ENCODE assay signal across 9 mouse cellular contexts in the genomic region with DNA sequence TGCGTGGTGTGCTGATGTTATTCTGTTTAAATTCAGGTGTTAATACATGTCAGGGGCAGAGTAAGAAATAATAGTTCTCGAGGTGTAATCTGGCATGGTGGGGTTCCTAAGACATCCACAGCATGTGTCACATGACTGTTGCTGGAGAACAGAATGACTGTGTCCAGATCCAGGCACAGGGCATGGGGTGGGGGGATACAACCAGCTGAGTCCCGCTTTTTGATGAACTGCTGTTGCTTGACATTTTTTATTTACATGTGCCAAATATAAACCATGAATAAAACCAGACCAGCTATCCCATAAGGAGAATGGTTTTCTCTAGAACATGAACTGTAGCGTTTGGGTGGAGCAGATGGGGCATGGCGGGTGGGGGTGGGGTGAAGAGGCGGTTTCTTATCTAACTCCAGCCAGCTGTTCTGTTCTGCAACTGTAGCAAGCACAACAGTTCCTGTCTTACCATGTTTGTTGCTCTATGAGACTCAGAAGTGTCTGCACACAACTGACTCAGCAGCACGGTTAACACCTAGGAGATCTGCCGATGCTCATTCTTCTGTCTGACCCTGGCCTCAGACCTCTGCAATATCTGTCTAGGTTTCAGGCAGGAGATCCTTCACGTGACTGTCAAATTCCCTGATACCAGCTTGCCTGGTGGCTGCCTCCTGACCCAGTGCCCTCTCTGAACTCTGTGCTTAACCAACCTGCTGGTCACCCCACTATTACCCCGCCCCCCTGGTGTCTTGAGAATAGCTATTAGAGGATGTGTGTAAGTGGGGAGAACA. TPM values are rescaled to one million over a fixed set of nuclear protein-coding genes. Genes with fewer than 3 reads are reported as not detected.
DNase-seq lines count a peak whose midpoint lies in the region; ATAC-seq lines count a peak whose summit lies in the region.
"Had no signal": no experiment of that assay in that cellular context is flagged by ENCODE, and none has a peak within 500 bp of the region (broad histone marks: within the 10 kb centered on the region; RNA-seq: fewer than 3 reads in every experiment).

No protein-coding gene starts in this region.

- no peak overlapping the region for H3K27ac ChIP-seq in midbrain, embryonic 12.5 days (replicated peaks)
- no peak overlapping the region for H3K27ac ChIP-seq in midbrain, embryonic 10.5 days (replicated peaks)
- peak overlapping the region; percentile 99 for H3K27ac ChIP-seq in liver, embryonic 11.5 days (ENCODE audit: low read depth, low read length)
- H3K27ac ChIP-seq in hindbrain, embryonic 11.5 days (ENCODE audit: low read depth, low read length) = no peak overlapping the region

- DNase-seq in midbrain, embryonic 10.5 days (ENCODE audit: low spot score) = no peak
- DNase-seq in liver, embryonic 11.5 days (ENCODE audit: low spot score) = peak; percentile 68
- DNase-seq in thymus, postnatal 25 days = peak; percentile 58
- no peak for DNase-seq in retina, postnatal 1 day
- DNase-seq in hindbrain, embryonic 11.5 days (ENCODE audit: low spot score) = no peak
- DNase-seq: adrenal gland, adult 2 months; gastrocnemius, postnatal 36 days had no signal

- no peaks in the 10 kb centered on the region for H3K9me3 ChIP-seq in midbrain, embryonic 12.5 days
- no peaks in the 10 kb centered on the region for H3K9me3 ChIP-seq in midbrain, embryonic 10.5 days (replicated peaks)
- H3K9me3 ChIP-seq in liver, embryonic 11.5 days (ENCODE audit: control insufficient read depth, low read length) = no peaks in the 10 kb centered on the region
- H3K9me3 ChIP-seq in hindbrain, embryonic 11.5 days (ENCODE audit: control insufficient read depth, low read length) = no peaks in the 10 kb centered on the region

- H3K4me2 ChIP-seq in midbrain, embryonic 12.5 days (replicated peaks) = no peak overlapping the region
- H3K4me2 ChIP-seq in liver, embryonic 11.5 days = peak overlapping the region; percentile 62
- no peak overlapping the region for H3K4me2 ChIP-seq in hindbrain, embryonic 11.5 days (replicated peaks; ENCODE audit: low read depth, low read length)

- 73% methylated on average over 10 of the region's 10 CpGs for WGBS in midbrain, embryonic 12.5 days
- 68% methylated on average over 10 of the region's 10 CpGs for WGBS in midbrain, embryonic 10.5 days
- 16% methylated on average over 10 of the region's 10 CpGs for WGBS in liver, embryonic 11.5 days
- 57% methylated on average over 10 of the region's 10 CpGs for WGBS in hindbrain, embryonic 11.5 days

- H3K4me3 ChIP-seq in midbrain, embryonic 12.5 days = no peak overlapping the region
- H3K4me3 ChIP-seq in midbrain, embryonic 10.5 days = no peak overlapping the region
- peak overlapping the region; percentile 18; the same call in 1 of the 2 replicates for H3K4me3 ChIP-seq in liver, embryonic 11.5 days (ENCODE audit: low read depth, low read length)
- no peak overlapping the region for H3K4me3 ChIP-seq in hindbrain, embryonic 11.5 days (ENCODE audit: low read depth, low read length)

- 0 out of 2 replicates have a peak, but pooled peaks cover 3% of the 10 kb centered on the region for H3K4me1 ChIP-seq in midbrain, embryonic 12.5 days
- H3K4me1 ChIP-seq in midbrain, embryonic 10.5 days = no peaks in the 10 kb centered on the region
- H3K4me1 ChIP-seq in liver, embryonic 11.5 days (replicated peaks; ENCODE audit: control insufficient read depth, insufficient read depth, low read length) = peaks cover 58% of the 10 kb centered on the region
- no peaks in the 10 kb centered on the region for H3K4me1 ChIP-seq in hindbrain, embryonic 11.5 days (replicated peaks; ENCODE audit: control insufficient read depth, insufficient read depth, low read length)

- ATAC-seq in midbrain, embryonic 12.5 days (ENCODE audit: low FRiP score, low read depth) = 0 out of 2 replicates have a peak, but pooled peaks have one; percentile 9
- peak; percentile 76 to 89 for ATAC-seq in hematopoietic stem cell, adult 5-6 weeks (replicated peaks in 1 of 2; ENCODE audit: insufficient read depth in 1 of 2, low FRiP score in 2 of 2, low TSS enrichment in 1 of 2, low read depth in 1 of 2, poor library complexity in 2 of 2, severe bottlenecking in 2 of 2)
- peak; percentile 94 for ATAC-seq in liver, embryonic 11.5 days (replicated peaks; ENCODE audit: low FRiP score)
- ATAC-seq in hindbrain, embryonic 11.5 days (ENCODE audit: low FRiP score) = no peak

- H3K36me3 ChIP-seq in midbrain, embryonic 12.5 days = no peaks in the 10 kb centered on the region
- no peaks in the 10 kb centered on the region for H3K36me3 ChIP-seq in midbrain, embryonic 10.5 days
- H3K36me3 ChIP-seq in liver, embryonic 11.5 days (ENCODE audit: control insufficient read depth, insufficient read depth, low read length) = no peaks in the 10 kb centered on the region
- no peaks in the 10 kb centered on the region for H3K36me3 ChIP-seq in hindbrain, embryonic 11.5 days (ENCODE audit: control insufficient read depth, insufficient read depth, low read length)

- H3K9ac ChIP-seq in midbrain, embryonic 12.5 days (replicated peaks) = no peak overlapping the region
- H3K9ac ChIP-seq in liver, embryonic 11.5 days (ENCODE audit: low read depth, low read length) = peak overlapping the region; percentile 49
- no peak overlapping the region for H3K9ac ChIP-seq in hindbrain, embryonic 11.5 days (ENCODE audit: low read depth, low read length)

- H3K27me3 ChIP-seq in midbrain, embryonic 12.5 days = no peaks in the 10 kb centered on the region
- no peaks in the 10 kb centered on the region for H3K27me3 ChIP-seq in midbrain, embryonic 10.5 days (ENCODE audit: low read depth, poor library complexity, severe bottlenecking)
- H3K27me3 ChIP-seq in liver, embryonic 11.5 days (replicated peaks; ENCODE audit: control insufficient read depth, insufficient read depth, low read length) = 0 out of 2 replicates have a peak, but pooled peaks cover 3% of the 10 kb centered on the region
- 0 out of 2 replicates have a peak, but pooled peaks cover 2% of the 10 kb centered on the region for H3K27me3 ChIP-seq in hindbrain, embryonic 11.5 days (ENCODE audit: control insufficient read depth, insufficient read depth, low read length)

RNA-seq across cellular contexts. Expression of gene Cldn10, which starts 8.4 kb away (rescaled TPM):
- 0.77 and 0.85 TPM in 2 replicates for polyA plus RNA-seq in midbrain, embryonic 12.5 days (2016; fragmentation: Nextera tagmentation; extraction: Ambion mirVana)
- 0.99 and 1.4 TPM in 2 replicates for polyA plus RNA-seq in midbrain, embryonic 10.5 days (2016; fragmentation: Nextera tagmentation; extraction: Ambion mirVana)
- total RNA-seq in hematopoietic stem cell, adult 5-6 weeks (2017) = not detected in 2 replicates
- polyA plus RNA-seq in liver, embryonic 11.5 days (2014; fragmentation: Nextera tagmentation; extraction: Ambion mirVana) = 0.30 and 0.47 TPM in 2 replicates
- 0.89 and 0.99 TPM in 2 replicates for polyA plus RNA-seq in hindbrain, embryonic 11.5 days (2014; fragmentation: Nextera tagmentation; extraction: Ambion mirVana)
- total RNA-seq: gastrocnemius, postnatal 36 days had no signal

Comparison
In these comparisons a context has a peak if more than half of its experiments do, and no peak if none do; other contexts are left out.
1. DNase-seq: peak in liver, embryonic 11.5 days (single experiment) and thymus, postnatal 25 days (single experiment); none in midbrain, embryonic 10.5 days (single experiment), retina, postnatal 1 day (single experiment) and hindbrain, embryonic 11.5 days (single experiment).